Mouse (Mus musculus) left cerebral cortex, postnatal 10 days (tissue): ENCODE measurements around the gene Atp5c1. TPM values are rescaled to one million over a fixed set of nuclear protein-coding genes. Genes with fewer than 3 reads are reported as not detected.

ENCODE experiments used
- total RNA-seq, 2 experiments: library from RNA; stranded (reverse); gene quantifications; 2 replicates each; pipeline ENCODE4 v1.2.3; 2021

The Atp5c1 gene
- total RNA-seq, 2 experiments from 2014 or later: 296 to 300 TPM

Other genes with a start within 250 kb of the Atp5c1 start
- gene 4930412O13Rik, start 199.3 kb downstream of the Atp5c1 start, total RNA-seq: not detected
- not detected for gene 9230102O04Rik, start 191.0 kb downstream of the Atp5c1 start, total RNA-seq
- gene Gata3, start 190.5 kb downstream of the Atp5c1 start, total RNA-seq: under 1 TPM; 0.11 to 0.49 TPM
- 10 to 100 TPM; 11.2 to 11.6 TPM for gene Taf3, start 31.9 kb downstream of the Atp5c1 start, total RNA-seq
- 10 to 100 TPM in 1 of 2 experiments, 1 to 10 TPM in 1; 8.5 to 11.8 TPM for gene Kin, start 83 bp upstream of the Atp5c1 start, total RNA-seq
- gene Itih2, start 50.9 kb upstream of the Atp5c1 start, total RNA-seq: 1 to 10 TPM; 3.3 to 3.5 TPM
- 10 to 100 TPM in 1 of 2 experiments, 1 to 10 TPM in 1; 9.2 to 12.0 TPM for gene Itih5, start 73.1 kb upstream of the Atp5c1 start, total RNA-seq